Mouse (Mus musculus): Measurements from ENCODE around the gene Sh2b2.

Sh2b2 gene

GRCm38 (mm10) chr5:136182049-136182448 is 64.3 kb downstream of the Sh2b2 start:
- DNase-seq (ENCODE audit: low read depth, low spot score) = no peak

DNA sequence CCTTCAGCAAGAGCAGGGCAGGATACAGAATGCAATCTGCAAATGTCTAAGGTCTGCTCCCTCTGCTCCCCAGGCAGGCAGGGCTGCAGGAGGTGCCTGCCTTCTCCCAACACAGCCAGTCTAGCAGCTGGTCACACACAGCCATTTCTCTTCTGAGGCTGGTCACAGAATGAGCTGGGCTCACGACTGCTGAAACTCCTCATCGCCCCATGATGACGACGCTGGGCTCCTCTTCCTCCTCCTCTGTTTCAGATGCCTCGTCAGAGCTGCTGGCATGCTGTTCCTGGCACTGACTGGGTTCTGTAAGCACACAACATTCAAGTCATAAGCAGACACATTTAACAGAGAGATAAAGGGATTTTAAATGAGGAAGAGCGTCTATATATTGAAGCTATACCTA is 65.2 kb downstream of the Sh2b2 start:
- no peak for DNase-seq (ENCODE audit: low read depth, low spot score)

- no peak for DNase-seq (ENCODE audit: low read depth, low spot score)
Observed at GRCm38 (mm10) chr5:136179594-136179993, 66.8 kb downstream of the Sh2b2 start.

- DNase-seq (ENCODE audit: low read depth, low spot score) = peak; percentile 48
Observed at GRCm38 (mm10) chr5:136173606-136174463, 72.5 kb downstream of the Sh2b2 start.

DNA sequence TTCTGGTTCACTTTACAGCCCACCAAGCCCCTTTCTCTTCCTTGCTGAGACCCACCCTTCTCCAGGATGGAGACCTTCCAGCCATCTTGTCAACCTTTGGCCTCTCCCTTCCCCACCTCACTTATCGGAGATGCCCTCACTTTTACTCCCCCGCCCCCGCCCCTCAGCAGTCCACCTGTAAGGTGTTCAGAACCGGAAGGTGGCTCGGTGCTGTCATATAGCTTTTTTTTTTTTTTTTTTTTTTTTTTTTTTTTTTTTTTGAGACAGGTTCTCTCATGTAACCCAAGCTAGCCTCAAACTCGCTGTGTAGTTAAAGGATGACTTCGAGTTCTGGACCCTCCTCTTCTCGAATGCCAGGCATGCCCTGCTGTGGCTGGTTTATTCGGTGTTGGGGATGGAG is 73.4 kb downstream of the Sh2b2 start:
- no peak for DNase-seq (ENCODE audit: low read depth, low spot score)

GRCm38 (mm10) chr5:136171363-136172341 is 74.7 kb downstream of the Sh2b2 start:
- peak; percentile 85 for DNase-seq (ENCODE audit: low read depth, low spot score)

GRCm38 (mm10) chr5:136170512-136171362 is 75.6 kb downstream of the Sh2b2 start, which contains the start of gene Orai2:
TSS of gene Orai2 (minus strand) at chr5:136170713.
- DNase-seq (ENCODE audit: low read depth, low spot score) = peak; percentile 93

DNA sequence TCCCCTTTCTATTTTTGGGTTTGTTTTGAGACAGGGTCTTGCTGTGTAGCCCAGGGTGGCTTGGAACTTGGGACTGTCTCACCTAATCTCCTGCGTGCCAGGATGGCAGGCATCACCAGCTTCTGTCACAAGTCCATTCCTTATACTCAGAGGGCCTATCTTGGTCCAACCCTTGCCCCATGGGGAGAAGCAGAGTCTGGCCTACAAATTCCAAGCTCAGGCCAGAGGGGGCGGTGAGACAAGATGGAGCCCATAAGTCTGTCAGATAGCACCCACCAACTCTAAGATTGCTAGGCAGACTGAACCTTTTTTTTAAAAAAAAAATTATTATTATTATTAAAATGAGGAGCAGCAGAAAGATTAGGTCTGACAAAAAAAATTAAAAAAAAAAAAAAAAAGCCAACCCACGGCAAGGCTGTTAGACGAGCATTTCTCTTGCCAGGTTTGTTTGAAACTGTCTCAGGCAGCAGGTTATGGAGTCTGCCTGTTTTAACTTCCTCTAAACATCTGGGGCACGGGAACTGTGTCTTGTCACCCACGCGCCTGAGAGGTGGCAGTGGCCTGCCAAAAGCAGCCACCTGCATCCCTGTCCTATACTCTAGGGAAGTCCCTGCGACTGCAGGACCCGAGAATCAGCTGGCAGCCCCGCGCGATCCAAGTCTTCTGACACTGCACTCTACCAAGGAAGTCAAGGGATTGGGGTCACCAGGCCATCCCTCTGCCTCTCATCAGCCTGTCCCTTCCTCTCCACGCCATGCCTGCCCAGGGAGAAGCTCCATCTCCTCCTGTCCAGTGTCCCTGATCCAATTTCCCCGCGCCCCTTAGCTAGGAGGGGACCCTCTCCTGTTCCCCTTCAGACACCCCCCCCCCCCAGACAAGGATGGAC is 76.5 kb downstream of the Sh2b2 start:
- DNase-seq (ENCODE audit: low read depth, low spot score) = peak; percentile 81
